Mouse (Mus musculus): ENCODE data around the gene Pcgf2. TPM values are rescaled to one million over a fixed set of nuclear protein-coding genes. Genes with fewer than 3 reads are reported as not detected.

The Pcgf2 gene
- 3.3 and 4.8 TPM in 2 replicates for polyA plus RNA-seq (2015; fragmentation: Nextera tagmentation; extraction: Ambion mirVana)

GRCm38 (mm10) chr11:97700003-97700745 lies at the start of gene Pcgf2:
Pcgf2 (minus strand) TSS chr11:97700497.

GRCm38 (mm10) chr11:97744063-97744717 lies 43.9 kb upstream of the Pcgf2 start, which contains the start of gene Pip4k2b:
Pip4k2b (minus strand) TSS chr11:97744704.

GRCm38 (mm10) chr11:97703039-97703826 lies 2.9 kb upstream of the Pcgf2 start, which contains the start of gene Psmb3:
Psmb3 (plus strand) TSS chr11:97703399.

GRCm38 (mm10) chr11:97685613-97686321 lies 14.5 kb downstream of the Pcgf2 start, which contains the start of gene Cisd3:
Cisd3 (plus strand) TSS chr11:97685826.

GRCm38 (mm10) chr11:97662893-97663527 lies 37.3 kb downstream of the Pcgf2 start, which contains the start of gene Mllt6:
Mllt6 (plus strand) TSS chr11:97663414.

Other genes starting within 250 kb of the Pcgf2 start
- 1.8 and 2.1 TPM in 2 replicates for gene 4933428G20Rik, start 200.2 kb downstream of the Pcgf2 start, polyA plus RNA-seq (2015; fragmentation: Nextera tagmentation; extraction: Ambion mirVana)
- 0.05 and 0.06 TPM in 2 replicates for gene Srcin1, start 124.3 kb downstream of the Pcgf2 start, polyA plus RNA-seq (2015; fragmentation: Nextera tagmentation; extraction: Ambion mirVana)
- 0.35 and 0.96 TPM in 2 replicates for gene Epop, start 70.8 kb downstream of the Pcgf2 start, polyA plus RNA-seq (2015; fragmentation: Nextera tagmentation; extraction: Ambion mirVana)
- 0.85 and 1.2 TPM in 2 replicates for gene Mllt6, start 37.1 kb downstream of the Pcgf2 start, polyA plus RNA-seq (2015; fragmentation: Nextera tagmentation; extraction: Ambion mirVana)
- gene Cisd3, start 14.7 kb downstream of the Pcgf2 start, polyA plus RNA-seq (2015; fragmentation: Nextera tagmentation; extraction: Ambion mirVana): 7.7 and 10.7 TPM in 2 replicates
- 399 and 419 TPM in 2 replicates for gene Psmb3, start 2.9 kb upstream of the Pcgf2 start, polyA plus RNA-seq (2015; fragmentation: Nextera tagmentation; extraction: Ambion mirVana)
- gene Pip4k2b, start 44.2 kb upstream of the Pcgf2 start, polyA plus RNA-seq (2015; fragmentation: Nextera tagmentation; extraction: Ambion mirVana): 1.4 and 1.9 TPM in 2 replicates
- 10.5 and 11.9 TPM in 2 replicates for gene Cwc25, start 66.1 kb upstream of the Pcgf2 start, polyA plus RNA-seq (2015; fragmentation: Nextera tagmentation; extraction: Ambion mirVana)
- 0.35 TPM in 1 of 2 replicates, not detected in the other for gene 1700001P01Rik, start 75.4 kb upstream of the Pcgf2 start, polyA plus RNA-seq (2015; fragmentation: Nextera tagmentation; extraction: Ambion mirVana)
- gene Rpl23, start 81.9 kb upstream of the Pcgf2 start, polyA plus RNA-seq (2015; fragmentation: Nextera tagmentation; extraction: Ambion mirVana): 699 and 705 TPM in 2 replicates
- gene Lasp1, start 98.5 kb upstream of the Pcgf2 start, polyA plus RNA-seq (2015; fragmentation: Nextera tagmentation; extraction: Ambion mirVana): 34.4 and 47.2 TPM in 2 replicates
- 0.64 and 0.91 TPM in 2 replicates for gene B230217C12Rik, start 140.3 kb upstream of the Pcgf2 start, polyA plus RNA-seq (2015; fragmentation: Nextera tagmentation; extraction: Ambion mirVana)
- gene Fbxo47, start 183.7 kb upstream of the Pcgf2 start, polyA plus RNA-seq (2015; fragmentation: Nextera tagmentation; extraction: Ambion mirVana): 0.22 and 0.28 TPM in 2 replicates

All from spleen, postnatal 0 days (tissue).